Mouse (Mus musculus): ENCODE results near the gene 6030408B16Rik. TPM values are rescaled to one million over a fixed set of nuclear protein-coding genes. Genes with fewer than 3 reads are reported as not detected.

The 6030408B16Rik gene
- polyA plus RNA-seq, 1 experiment, result 0.06 TPM

- no peak for TF ChIP-seq MYOG (IDR thresholded peaks at IDR 0.05; ENCODE audit: control insufficient read depth, extremely low read depth, insufficient read length)
- no peak for TF ChIP-seq FOSL1 (IDR thresholded peaks at IDR 0.05; ENCODE audit: insufficient read depth, low read length, poor library complexity, severe bottlenecking)
- TF ChIP-seq MYOD1 (IDR thresholded peaks at IDR 0.05; ENCODE audit: control insufficient read depth, insufficient read length, low read depth), result no peak
- TF ChIP-seq CTCF (IDR thresholded peaks at IDR 0.05; ENCODE audit: control insufficient read depth, insufficient read depth, insufficient read length), result no peak
- no peak for TF ChIP-seq MAX (IDR thresholded peaks at IDR 0.05)
- no peak for TF ChIP-seq CEBPB (IDR thresholded peaks at IDR 0.05; ENCODE audit: low read depth)
- peak; percentile 25 for TF ChIP-seq USF1 (IDR thresholded peaks at IDR 0.05; ENCODE audit: low read depth)
- H3K27me3 ChIP-seq (ENCODE audit: control insufficient read depth, insufficient read depth, insufficient read length), result no peaks in the 10 kb centered on the region
Measured at GRCm38 (mm10) chr15:101250220-101250800, 42.7 kb upstream of the 6030408B16Rik start.

DNA sequence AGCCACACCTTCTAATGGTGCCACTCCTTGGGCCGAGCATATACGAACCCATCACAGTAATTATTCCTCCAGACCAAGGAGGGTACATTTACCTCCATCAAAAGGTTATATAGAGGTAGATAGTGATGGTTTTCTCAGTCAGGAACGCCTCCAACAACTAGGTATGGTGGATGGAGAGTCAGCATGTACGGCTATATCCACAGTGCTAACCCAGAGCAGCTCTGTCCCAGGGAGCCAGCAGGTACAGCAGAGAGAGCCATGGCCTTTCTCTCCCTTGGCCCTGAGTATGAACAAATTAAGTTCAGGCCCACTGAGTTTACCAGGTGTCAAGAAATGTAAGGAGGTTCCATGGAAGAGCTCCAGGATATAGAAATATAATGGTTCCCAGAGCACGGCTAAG is 41.1 kb upstream of the 6030408B16Rik start:
- peaks cover 22% of the 10 kb centered on the region for H3K79me2 ChIP-seq (ENCODE audit: control insufficient read depth, insufficient read depth)
- no peak for TF ChIP-seq FOSL1 (IDR thresholded peaks at IDR 0.05; ENCODE audit: insufficient read depth, low read length, poor library complexity, severe bottlenecking)
- TF ChIP-seq MAX (IDR thresholded peaks at IDR 0.05), result no peak
- no peak for TF ChIP-seq MYOG (IDR thresholded peaks at IDR 0.05; ENCODE audit: control insufficient read depth, extremely low read depth, insufficient read length)
- no peak for TF ChIP-seq CTCF (IDR thresholded peaks at IDR 0.05; ENCODE audit: control insufficient read depth, insufficient read depth, insufficient read length)
- TF ChIP-seq MYOD1 (IDR thresholded peaks at IDR 0.05; ENCODE audit: control insufficient read depth, insufficient read length, low read depth), result no peak
- TF ChIP-seq CEBPB (IDR thresholded peaks at IDR 0.05; ENCODE audit: low read depth), result no peak
- no peak for TF ChIP-seq USF1 (IDR thresholded peaks at IDR 0.05; ENCODE audit: low read depth)
- no peak overlapping the region for H3K4me3 ChIP-seq (ENCODE audit: insufficient read depth, poor library complexity, severe bottlenecking)
- H3K36me3 ChIP-seq (ENCODE audit: control insufficient read depth, insufficient read depth), result no peaks in the 10 kb centered on the region
- no peak overlapping the region for H3ac ChIP-seq (ENCODE audit: control insufficient read depth, insufficient read length, low read depth)
- peaks cover 3% of the 10 kb centered on the region for H3K79me3 ChIP-seq (ENCODE audit: low read depth)
- no peaks in the 10 kb centered on the region for H3K27me3 ChIP-seq (ENCODE audit: control insufficient read depth, insufficient read depth, insufficient read length)

More at GRCm38 (mm10) chr15:101250220-101250800, 42.7 kb upstream of the 6030408B16Rik start:
- H3ac ChIP-seq (ENCODE audit: control insufficient read depth, insufficient read length, low read depth), result no peak overlapping the region
- no peak overlapping the region for H3K4me3 ChIP-seq (ENCODE audit: insufficient read depth, poor library complexity, severe bottlenecking)
- H3K79me3 ChIP-seq (ENCODE audit: low read depth), result peaks cover 3% of the 10 kb centered on the region
- no peaks in the 10 kb centered on the region for H3K36me3 ChIP-seq (ENCODE audit: control insufficient read depth, insufficient read depth)
- H3K79me2 ChIP-seq (ENCODE audit: control insufficient read depth, insufficient read depth), result peaks cover 11% of the 10 kb centered on the region

GRCm38 (mm10) chr15:101252614-101253013 is 40.4 kb upstream of the 6030408B16Rik start:
- no peaks in the 10 kb centered on the region for H3K27me3 ChIP-seq (ENCODE audit: control insufficient read depth, insufficient read depth, insufficient read length)
- H3K36me3 ChIP-seq (ENCODE audit: control insufficient read depth, insufficient read depth), result no peaks in the 10 kb centered on the region
- no peak overlapping the region for H3ac ChIP-seq (ENCODE audit: control insufficient read depth, insufficient read length, low read depth)
- peaks cover 3% of the 10 kb centered on the region for H3K79me3 ChIP-seq (ENCODE audit: low read depth)
- peaks cover 26% of the 10 kb centered on the region for H3K79me2 ChIP-seq (ENCODE audit: control insufficient read depth, insufficient read depth)
- no peak overlapping the region for H3K4me3 ChIP-seq (ENCODE audit: insufficient read depth, poor library complexity, severe bottlenecking)
- TF ChIP-seq FOSL1 (IDR thresholded peaks at IDR 0.05; ENCODE audit: insufficient read depth, low read length, poor library complexity, severe bottlenecking) (no peak), MAX (IDR thresholded peaks at IDR 0.05) (no peak), CTCF (IDR thresholded peaks at IDR 0.05; ENCODE audit: control insufficient read depth, insufficient read depth, insufficient read length) (no peak), USF1 (IDR thresholded peaks at IDR 0.05; ENCODE audit: low read depth) (no peak), MYOG (IDR thresholded peaks at IDR 0.05; ENCODE audit: control insufficient read depth, extremely low read depth, insufficient read length) (no peak), CEBPB (IDR thresholded peaks at IDR 0.05; ENCODE audit: low read depth) (no peak), MYOD1 (IDR thresholded peaks at IDR 0.05; ENCODE audit: control insufficient read depth, insufficient read length, low read depth) (no peak)

- Histone ChIP-seq H3K27me3 (ENCODE audit: control insufficient read depth, insufficient read depth, insufficient read length) (no peaks in the 10 kb centered on the region), H3K79me3 (ENCODE audit: low read depth) (peaks cover 3% of the 10 kb centered on the region), H3K4me3 (ENCODE audit: insufficient read depth, poor library complexity, severe bottlenecking) (peak overlapping the region; percentile 45), H3K36me3 (ENCODE audit: control insufficient read depth, insufficient read depth) (peaks cover 4% of the 10 kb centered on the region), H3K79me2 (ENCODE audit: control insufficient read depth, insufficient read depth) (peaks cover 30% of the 10 kb centered on the region), H3ac (ENCODE audit: control insufficient read depth, insufficient read length, low read depth) (no peak overlapping the region)
- TF ChIP-seq CTCF (IDR thresholded peaks at IDR 0.05; ENCODE audit: control insufficient read depth, insufficient read depth, insufficient read length) (no peak), MYOD1 (IDR thresholded peaks at IDR 0.05; ENCODE audit: control insufficient read depth, insufficient read length, low read depth) (no peak), CEBPB (IDR thresholded peaks at IDR 0.05; ENCODE audit: low read depth) (no peak), MAX (IDR thresholded peaks at IDR 0.05) (no peak), USF1 (IDR thresholded peaks at IDR 0.05; ENCODE audit: low read depth) (no peak), FOSL1 (IDR thresholded peaks at IDR 0.05; ENCODE audit: insufficient read depth, low read length, poor library complexity, severe bottlenecking) (no peak)
Measured at GRCm38 (mm10) chr15:101253563-101253885, 39.5 kb upstream of the 6030408B16Rik start.

- Histone ChIP-seq H3K27me3 (ENCODE audit: control insufficient read depth, insufficient read depth, insufficient read length) (no peaks in the 10 kb centered on the region), H3K79me2 (ENCODE audit: control insufficient read depth, insufficient read depth) (peaks cover 30% of the 10 kb centered on the region), H3K4me3 (ENCODE audit: insufficient read depth, poor library complexity, severe bottlenecking) (peak within 1 kb of the TSS; percentile 45), H3ac (ENCODE audit: control insufficient read depth, insufficient read length, low read depth) (peak within 1 kb of the TSS; percentile 80), H3K79me3 (ENCODE audit: low read depth) (peaks cover 3% of the 10 kb centered on the region), H3K36me3 (ENCODE audit: control insufficient read depth, insufficient read depth) (peaks cover 8% of the 10 kb centered on the region)
- no peak for TF ChIP-seq CEBPB (IDR thresholded peaks at IDR 0.05; ENCODE audit: low read depth)
- no peak for TF ChIP-seq MAX (IDR thresholded peaks at IDR 0.05)
- TF ChIP-seq FOSL1 (IDR thresholded peaks at IDR 0.05; ENCODE audit: insufficient read depth, low read length, poor library complexity, severe bottlenecking), result no peak
- TF ChIP-seq CTCF (IDR thresholded peaks at IDR 0.05; ENCODE audit: control insufficient read depth, insufficient read depth, insufficient read length), result no peak
- TF ChIP-seq USF1 (IDR thresholded peaks at IDR 0.05; ENCODE audit: low read depth), result no peak
- no peak for TF ChIP-seq MYOD1 (IDR thresholded peaks at IDR 0.05; ENCODE audit: control insufficient read depth, insufficient read length, low read depth)
- TF ChIP-seq MYOG (IDR thresholded peaks at IDR 0.05; ENCODE audit: control insufficient read depth, extremely low read depth, insufficient read length), result no peak
Measured at GRCm38 (mm10) chr15:101253886-101254795, 38.9 kb upstream of the 6030408B16Rik start, which contains the start of gene Nr4a1. Gene Nr4a1 (plus strand): TSS chr15:101254269.

Measured in C2C12 (cell line).